Mouse (Mus musculus): ENCODE data around the gene Nosip. TPM values are rescaled to one million over a fixed set of nuclear protein-coding genes. Genes with fewer than 3 reads are reported as not detected.
"Not testable (repeated sequence)": the region's sequence is repeated elsewhere in the genome, so short reads cannot be mapped to it uniquely, and the experiment has no call there.

Gene Nosip
- polyA plus RNA-seq, 1 experiment from 2014 or later, result 63.0 TPM

DNA sequence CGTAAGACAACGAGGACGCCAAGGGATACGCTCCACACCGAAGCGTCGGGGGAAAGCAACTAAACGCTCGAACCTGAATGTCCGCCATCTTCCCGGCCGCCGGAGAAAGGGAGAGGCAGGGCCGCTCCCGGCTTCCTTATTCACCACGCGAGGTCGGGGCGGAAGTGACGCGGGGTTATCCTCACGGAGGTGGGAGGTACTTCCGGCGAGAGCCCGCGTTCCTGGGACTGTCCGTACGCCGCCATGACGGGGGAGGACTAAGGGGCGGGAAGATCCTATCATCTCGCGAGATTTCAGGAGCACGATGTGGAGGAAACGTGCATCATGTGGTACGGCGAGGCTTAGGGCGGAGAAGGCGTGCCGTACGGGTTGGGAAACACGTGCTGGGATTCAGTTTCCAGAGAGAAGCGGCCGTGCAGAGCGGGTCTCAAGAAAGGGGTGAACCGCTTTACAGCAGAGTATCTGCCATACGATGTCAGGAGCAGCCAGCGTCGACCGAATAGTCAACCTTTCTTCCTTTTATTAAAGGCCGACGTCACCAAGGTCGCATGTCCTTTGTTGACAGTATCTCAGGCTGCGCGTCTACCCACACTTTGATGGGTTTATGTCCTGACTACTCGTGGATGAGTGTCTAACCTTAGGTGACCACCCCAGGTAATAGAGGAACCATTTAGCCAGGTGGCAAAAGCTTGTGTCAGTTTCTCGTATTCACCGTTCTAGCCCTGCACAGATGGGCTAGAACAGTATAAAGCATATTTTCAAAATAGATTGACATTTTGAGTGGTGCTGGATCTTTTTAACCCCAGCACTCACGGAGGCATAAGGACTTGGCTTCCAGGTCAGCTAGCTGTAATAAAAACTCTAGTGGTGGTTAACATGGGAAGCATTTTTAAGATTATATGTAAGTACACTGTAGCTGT is 62.3 kb downstream of the Nosip start, which contains the start of gene Rps11:
Rps11 (minus strand) TSS at position 216 of the 920 bp plus-strand sequence.
- peak within 1 kb of the TSS; percentile 89 for H3K27ac ChIP-seq
- peak within 1 kb of the TSS; percentile 95 for H3K9ac ChIP-seq
- peaks cover 63% of the 10 kb centered on the region for H3K36me3 ChIP-seq
- H3K27me3 ChIP-seq, result no peaks in the 10 kb centered on the region
- H3K4me3 ChIP-seq, result peak within 1 kb of the TSS; percentile 89
- peak; percentile 83 for ATAC-seq (ENCODE audit: insufficient number of reproducible peaks, low FRiP score, low TSS enrichment, low read depth)
- peaks cover 58% of the 10 kb centered on the region for H3K4me1 ChIP-seq
- peak within 1 kb of the TSS; percentile 67 for H3K4me2 ChIP-seq
- under 1% methylated on average over 59 of the region's 59 CpGs for WGBS
- H3K9me3 ChIP-seq, result no peaks in the 10 kb centered on the region

DNA sequence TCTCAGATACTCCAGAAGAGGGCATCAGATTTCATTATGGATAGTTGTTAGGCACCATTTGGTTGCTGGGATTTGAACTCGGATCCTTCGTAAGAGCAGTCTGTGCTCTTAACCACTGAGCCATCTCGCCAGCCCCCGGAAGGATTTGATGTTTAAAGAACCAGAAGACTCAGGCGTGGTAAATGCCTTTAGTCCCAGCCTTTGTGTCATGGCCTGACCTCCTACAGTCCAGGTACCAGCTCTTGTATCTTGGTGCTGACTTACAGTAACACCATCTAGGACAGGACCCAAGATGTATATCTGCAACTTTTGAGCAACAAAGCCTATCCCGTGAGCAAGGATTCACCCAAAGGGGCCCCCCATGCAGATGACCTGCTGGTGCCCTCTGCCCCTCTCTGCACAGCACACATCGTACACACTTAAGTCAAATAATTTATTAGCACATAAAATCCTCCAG is 62.9 kb downstream of the Nosip start:
- H3K27ac ChIP-seq, result peak overlapping the region; percentile 89
- WGBS, result 15% methylated on average over 7 of the region's 7 CpGs
- no peak overlapping the region for H3K9ac ChIP-seq
- H3K4me1 ChIP-seq, result peaks cover 63% of the 10 kb centered on the region
- H3K9me3 ChIP-seq, result no peaks in the 10 kb centered on the region
- no peak for ATAC-seq (ENCODE audit: insufficient number of reproducible peaks, low FRiP score, low TSS enrichment, low read depth)
- H3K4me2 ChIP-seq, result peak overlapping the region; percentile 38; the same call in 1 of the 2 replicates
- H3K36me3 ChIP-seq, result peaks cover 56% of the 10 kb centered on the region
- H3K4me3 ChIP-seq, result peak overlapping the region; percentile 89; the same call in 1 of the 2 replicates
- no peaks in the 10 kb centered on the region for H3K27me3 ChIP-seq

DNA sequence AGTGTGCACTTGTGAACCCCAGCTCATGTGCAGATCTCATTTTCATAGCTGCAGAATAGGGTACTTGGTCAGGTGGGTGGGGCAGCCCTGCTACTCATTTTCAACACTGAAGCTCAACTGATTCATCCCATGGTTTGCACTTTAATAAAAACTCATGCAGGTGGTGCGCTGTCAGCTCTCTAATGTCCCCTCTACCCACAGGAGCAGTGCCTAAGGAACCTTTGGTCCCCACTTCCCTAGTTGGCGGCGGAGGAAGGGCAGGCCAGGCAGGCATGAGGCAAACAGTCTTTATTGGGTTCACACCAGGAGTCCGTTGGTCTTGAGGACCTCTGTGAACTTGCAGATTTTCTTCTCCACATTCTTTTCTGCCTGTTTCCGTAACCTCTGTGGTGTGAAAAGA is 63.4 kb downstream of the Nosip start:
- peak overlapping the region; percentile 20; the same call in 1 of the 2 replicates for H3K4me2 ChIP-seq

DNA sequence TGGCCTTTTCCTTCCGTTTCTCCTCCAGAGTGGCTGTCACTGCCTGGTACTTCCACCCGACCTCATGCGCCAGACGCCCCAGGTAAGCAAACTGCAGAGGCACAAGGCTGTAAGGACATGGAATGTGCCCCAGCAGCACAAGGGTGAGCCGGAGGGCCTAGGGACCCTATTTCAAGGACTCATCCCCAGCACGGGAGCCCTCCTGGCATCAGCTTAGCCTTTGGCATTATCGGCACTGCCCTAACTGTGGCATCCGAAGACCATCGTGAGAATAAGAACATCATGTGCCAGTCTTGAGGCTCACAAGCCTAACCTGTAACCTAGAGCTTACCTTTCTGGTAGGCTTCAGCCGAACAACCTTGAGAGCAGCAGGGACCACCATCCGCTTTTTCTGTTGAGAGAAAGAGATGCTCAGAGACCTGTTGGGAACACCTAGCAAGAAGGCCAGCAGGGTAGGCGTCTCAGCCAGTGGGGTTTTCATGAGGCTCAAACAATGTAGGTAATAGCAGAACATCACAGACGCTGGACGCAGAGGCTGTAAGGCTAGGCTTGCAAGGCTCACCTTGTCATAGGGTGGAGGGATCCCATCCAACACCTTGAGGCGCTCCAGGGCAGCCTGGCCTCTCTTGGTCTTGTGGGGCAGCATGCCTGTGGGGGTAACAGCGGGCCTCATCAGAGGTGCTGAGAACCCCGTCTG is 64.1 kb downstream of the Nosip start:
- H3K27ac ChIP-seq, result peak overlapping the region; percentile 91
- WGBS, result 70% methylated on average over 17 of the region's 17 CpGs
- peak overlapping the region; percentile 96; the same call in 1 of the 2 replicates for H3K9ac ChIP-seq
- H3K4me1 ChIP-seq, result peaks cover 59% of the 10 kb centered on the region
- peak overlapping the region; percentile 90 for H3K4me3 ChIP-seq
- H3K36me3 ChIP-seq, result peaks cover 45% of the 10 kb centered on the region
- peak overlapping the region; percentile 69 for H3K4me2 ChIP-seq
- no peak for ATAC-seq (ENCODE audit: insufficient number of reproducible peaks, low FRiP score, low TSS enrichment, low read depth)
- no peaks in the 10 kb centered on the region for H3K9me3 ChIP-seq
- H3K27me3 ChIP-seq, result no peaks in the 10 kb centered on the region

More for the DNA sequence above, 63.4 kb downstream of the Nosip start:
- peaks cover 51% of the 10 kb centered on the region for H3K36me3 ChIP-seq
- peak overlapping the region; percentile 91; the same call in 1 of the 2 replicates for H3K27ac ChIP-seq
- H3K27me3 ChIP-seq; ATAC-seq (ENCODE audit: insufficient number of reproducible peaks, low FRiP score, low TSS enrichment, low read depth); H3K9ac ChIP-seq; H3K4me3 ChIP-seq; H3K9me3 ChIP-seq: not testable (repeated sequence)
- WGBS, result 61% methylated on average over 5 of the region's 5 CpGs
- peaks cover 63% of the 10 kb centered on the region for H3K4me1 ChIP-seq

DNA sequence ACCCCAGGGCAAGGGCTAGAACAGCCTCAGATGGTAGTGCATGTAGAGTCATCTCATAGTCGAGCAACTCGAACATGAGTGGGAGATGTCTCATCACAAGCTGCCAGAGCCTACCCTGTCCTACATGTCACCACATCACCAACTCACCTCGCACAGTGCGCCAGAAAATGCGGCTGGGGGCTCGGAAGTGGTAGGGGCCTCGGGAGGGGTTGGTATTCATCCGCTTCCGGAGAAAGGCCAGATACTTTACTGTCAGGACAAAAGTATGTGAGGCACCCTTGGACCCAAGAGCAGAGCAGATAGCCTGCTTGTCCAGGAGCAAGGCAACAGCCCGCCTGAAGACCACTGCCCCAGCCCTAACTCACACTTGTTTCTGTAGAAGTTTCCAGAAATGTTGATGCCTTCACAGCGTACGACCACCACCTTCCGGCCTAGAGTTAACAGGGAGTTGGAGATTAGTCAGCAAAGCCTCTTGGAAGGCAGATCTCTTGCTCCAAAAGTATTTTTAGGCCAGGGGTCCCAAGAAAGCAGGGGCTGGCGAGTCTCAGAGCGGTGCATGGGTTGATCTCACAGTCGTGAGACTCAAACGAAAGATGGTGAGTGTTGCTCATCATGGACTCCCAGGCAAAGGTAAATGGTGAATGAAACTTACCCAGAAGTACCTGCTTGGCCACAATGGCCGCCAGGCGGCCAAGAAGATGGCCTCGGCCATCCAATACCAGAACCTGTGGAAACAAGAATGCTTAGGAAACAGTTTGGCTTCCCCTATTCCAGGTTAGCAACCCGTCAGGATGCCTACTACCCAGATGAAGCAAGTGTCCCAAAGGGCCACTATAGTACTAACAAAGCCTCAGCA is 64.8 kb downstream of the Nosip start:
- Histone ChIP-seq H3K4me2 (peak overlapping the region; percentile 69), H3K9me3 (no peaks in the 10 kb centered on the region), H3K4me1 (peaks cover 51% of the 10 kb centered on the region), H3K36me3 (peaks cover 37% of the 10 kb centered on the region), H3K4me3 (peak overlapping the region; percentile 90), H3K9ac (peak overlapping the region; percentile 96), H3K27ac (peak overlapping the region; percentile 91), H3K27me3 (no peaks in the 10 kb centered on the region)
- 34% methylated on average over 21 of the region's 21 CpGs for WGBS
- ATAC-seq (ENCODE audit: insufficient number of reproducible peaks, low FRiP score, low TSS enrichment, low read depth), result no peak

MicroRNAs within 50 kb of the gene (microRNA counts, 519-probe panel; counts per million panel counts)
- 2,254 counts per million, percentile 43 among the panel's probes with 10 or more counts for microRNA mmu-miR-150

Small RNA genes within 50 kb of the gene (microRNA-seq; reads per million reads assigned to microRNA genes)
- 17.8 reads per million, percentile 32 among the genes with 10 or more reads in this experiment for gene Mir150
- gene Mir5121, result 10.0 reads per million, percentile 25 among the genes with 10 or more reads in this experiment
- gene Mir7054, result 1.2 reads per million

Other genes starting within 250 kb of the Nosip start
- gene Nup62, start 246.3 kb upstream of the Nosip start, polyA plus RNA-seq (2015; fragmentation: Nextera tagmentation; extraction: Ambion mirVana), result 83.6 and 88.0 TPM in 2 replicates
- 1.0 and 1.6 TPM in 2 replicates for gene Il4i1, start 246.0 kb upstream of the Nosip start, polyA plus RNA-seq (2015; fragmentation: Nextera tagmentation; extraction: Ambion mirVana)
- 5.7 and 6.2 TPM in 2 replicates for gene Atf5, start 245.8 kb upstream of the Nosip start, polyA plus RNA-seq (2015; fragmentation: Nextera tagmentation; extraction: Ambion mirVana)
- 118 and 124 TPM in 2 replicates for gene Akt1s1, start 213.4 kb upstream of the Nosip start, polyA plus RNA-seq (2015; fragmentation: Nextera tagmentation; extraction: Ambion mirVana)
- 82.6 and 89.6 TPM in 2 replicates for gene Tbc1d17, start 213.3 kb upstream of the Nosip start, polyA plus RNA-seq (2015; fragmentation: Nextera tagmentation; extraction: Ambion mirVana)
- gene Pnkp, start 205.3 kb upstream of the Nosip start, polyA plus RNA-seq (2015; fragmentation: Nextera tagmentation; extraction: Ambion mirVana), result 29.7 and 29.8 TPM in 2 replicates
- 286 and 373 TPM in 2 replicates for gene Ptov1, start 192.6 kb upstream of the Nosip start, polyA plus RNA-seq (2015; fragmentation: Nextera tagmentation; extraction: Ambion mirVana)
- 103 and 109 TPM in 2 replicates for gene Med25, start 169.7 kb upstream of the Nosip start, polyA plus RNA-seq (2015; fragmentation: Nextera tagmentation; extraction: Ambion mirVana)
- 22.8 and 24.2 TPM in 2 replicates for gene Fuz, start 166.3 kb upstream of the Nosip start, polyA plus RNA-seq (2015; fragmentation: Nextera tagmentation; extraction: Ambion mirVana)
- 68.8 and 71.9 TPM in 2 replicates for gene Ap2a1, start 132.9 kb upstream of the Nosip start, polyA plus RNA-seq (2015; fragmentation: Nextera tagmentation; extraction: Ambion mirVana)
- 0.17 TPM in 1 of 2 replicates, not detected in the other for gene Tsks, start 119.2 kb upstream of the Nosip start, polyA plus RNA-seq (2015; fragmentation: Nextera tagmentation; extraction: Ambion mirVana)
- 27.9 and 28.3 TPM in 2 replicates for gene Cpt1c, start 87.6 kb upstream of the Nosip start, polyA plus RNA-seq (2015; fragmentation: Nextera tagmentation; extraction: Ambion mirVana)
- gene Prmt1, start 75.9 kb upstream of the Nosip start, polyA plus RNA-seq (2015; fragmentation: Nextera tagmentation; extraction: Ambion mirVana), result 408 and 429 TPM in 2 replicates
- 101 and 105 TPM in 2 replicates for gene Irf3, start 64.8 kb upstream of the Nosip start, polyA plus RNA-seq (2015; fragmentation: Nextera tagmentation; extraction: Ambion mirVana)
- 58.8 and 59.4 TPM in 2 replicates for gene Bcl2l12, start 63.7 kb upstream of the Nosip start, polyA plus RNA-seq (2015; fragmentation: Nextera tagmentation; extraction: Ambion mirVana)
- gene Scaf1, start 46.1 kb upstream of the Nosip start, polyA plus RNA-seq (2015; fragmentation: Nextera tagmentation; extraction: Ambion mirVana), result 34.8 TPM in 2 replicates
- gene Rras, start 44.5 kb upstream of the Nosip start, polyA plus RNA-seq (2015; fragmentation: Nextera tagmentation; extraction: Ambion mirVana), result 44.9 and 49.1 TPM in 2 replicates
- gene Prr12, start 9.5 kb upstream of the Nosip start, polyA plus RNA-seq (2015; fragmentation: Nextera tagmentation; extraction: Ambion mirVana), result 9.3 and 11.5 TPM in 2 replicates
- 23.1 and 25.1 TPM in 2 replicates for gene Prrg2, start 248 bp downstream of the Nosip start, polyA plus RNA-seq (2015; fragmentation: Nextera tagmentation; extraction: Ambion mirVana)
- gene Rcn3, start 29.8 kb downstream of the Nosip start, polyA plus RNA-seq (2015; fragmentation: Nextera tagmentation; extraction: Ambion mirVana), result 653 and 714 TPM in 2 replicates
- 99.7 and 121 TPM in 2 replicates for gene Fcgrt, start 41.4 kb downstream of the Nosip start, polyA plus RNA-seq (2015; fragmentation: Nextera tagmentation; extraction: Ambion mirVana)
- 1,215 and 1,484 TPM in 2 replicates for gene Rps11, start 62.0 kb downstream of the Nosip start, polyA plus RNA-seq (2015; fragmentation: Nextera tagmentation; extraction: Ambion mirVana)
- gene Rpl13a, start 66.3 kb downstream of the Nosip start, polyA plus RNA-seq (2015; fragmentation: Nextera tagmentation; extraction: Ambion mirVana), result 1,220 and 1,390 TPM in 2 replicates
- gene Gm45713, start 73.8 kb downstream of the Nosip start, polyA plus RNA-seq (2015; fragmentation: Nextera tagmentation; extraction: Ambion mirVana), result 0.65 TPM in 1 of 2 replicates, not detected in the other
- gene Flt3l, start 74.0 kb downstream of the Nosip start, polyA plus RNA-seq (2015; fragmentation: Nextera tagmentation; extraction: Ambion mirVana), result 2.1 and 2.7 TPM in 2 replicates
- 76.3 and 84.6 TPM in 2 replicates for gene Pih1d1, start 91.9 kb downstream of the Nosip start, polyA plus RNA-seq (2015; fragmentation: Nextera tagmentation; extraction: Ambion mirVana)
- 44.1 and 49.1 TPM in 2 replicates for gene Aldh16a1, start 92.2 kb downstream of the Nosip start, polyA plus RNA-seq (2015; fragmentation: Nextera tagmentation; extraction: Ambion mirVana)
- 0.12 and 0.24 TPM in 2 replicates for gene Slc17a7, start 101.5 kb downstream of the Nosip start, polyA plus RNA-seq (2015; fragmentation: Nextera tagmentation; extraction: Ambion mirVana)
- gene Gfy, start 117.1 kb downstream of the Nosip start, polyA plus RNA-seq (2015; fragmentation: Nextera tagmentation; extraction: Ambion mirVana), result not detected in 2 replicates
- not detected in 2 replicates for gene Pth2, start 118.6 kb downstream of the Nosip start, polyA plus RNA-seq (2015; fragmentation: Nextera tagmentation; extraction: Ambion mirVana)
- gene Ccdc155, start 142.5 kb downstream of the Nosip start, polyA plus RNA-seq (2015; fragmentation: Nextera tagmentation; extraction: Ambion mirVana), result 1.2 and 2.7 TPM in 2 replicates
- gene Dkkl1, start 149.7 kb downstream of the Nosip start, polyA plus RNA-seq (2015; fragmentation: Nextera tagmentation; extraction: Ambion mirVana), result 51.2 and 64.5 TPM in 2 replicates
- 131 and 134 TPM in 2 replicates for gene Tead2, start 153.3 kb downstream of the Nosip start, polyA plus RNA-seq (2015; fragmentation: Nextera tagmentation; extraction: Ambion mirVana)
- 3.8 and 5.1 TPM in 2 replicates for gene Cd37, start 176.7 kb downstream of the Nosip start, polyA plus RNA-seq (2015; fragmentation: Nextera tagmentation; extraction: Ambion mirVana)
- 0.09 TPM in 1 of 2 replicates, not detected in the other for gene Slc6a16, start 178.7 kb downstream of the Nosip start, polyA plus RNA-seq (2015; fragmentation: Nextera tagmentation; extraction: Ambion mirVana)
- gene Slc6a21, start 215.1 kb downstream of the Nosip start, polyA plus RNA-seq (2015; fragmentation: Nextera tagmentation; extraction: Ambion mirVana), result not detected in 2 replicates

Measured in limb, embryonic 15.5 days (tissue).